Mouse (Mus musculus): ENCODE measurements at regions not wholly inside any gene's neighbourhood (a gene's known extent, or its start where the extent isn't known, plus 50 kb on each side); places are given as distances from the start of the nearest gene placed in this dataset.

DNA sequence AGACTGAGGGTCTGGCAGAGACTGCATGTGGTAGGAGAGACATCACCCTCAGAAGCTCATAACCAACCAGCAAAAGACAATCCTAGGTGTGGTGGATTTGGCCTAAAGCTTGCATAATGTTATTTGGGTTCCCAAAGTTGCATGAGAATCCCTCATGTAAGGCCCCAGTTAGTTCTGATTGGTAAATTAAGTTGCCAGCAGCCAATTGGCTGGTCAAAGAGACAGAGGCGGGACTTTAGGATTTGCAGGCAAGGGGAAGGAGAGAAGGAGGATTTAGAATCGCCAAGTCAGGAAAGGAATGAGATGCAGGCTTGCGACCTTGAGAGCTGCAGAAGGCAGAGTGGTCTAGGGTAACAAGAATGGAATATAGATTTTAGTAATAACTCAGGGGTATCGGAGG is 140.1 kb upstream of the Mdm1 start:
- H3K27me3 ChIP-seq (ENCODE audit: control insufficient read depth): no peaks in the 10 kb centered on the region
- no peaks in the 10 kb centered on the region for H3K4me1 ChIP-seq (ENCODE audit: control insufficient read depth)
- TF ChIP-seq GATA1 (IDR thresholded peaks at IDR 0.05; ENCODE audit: low read length): no peak
- no peak for TF ChIP-seq TAL1 (IDR thresholded peaks at IDR 0.05; ENCODE audit: low read length)
- H3K4me3 ChIP-seq (replicated peaks): no peak overlapping the region
- H3K9me3 ChIP-seq (ENCODE audit: control insufficient read depth, low read length): no peaks in the 10 kb centered on the region
- H3K36me3 ChIP-seq (ENCODE audit: control insufficient read depth): no peaks in the 10 kb centered on the region

DNA sequence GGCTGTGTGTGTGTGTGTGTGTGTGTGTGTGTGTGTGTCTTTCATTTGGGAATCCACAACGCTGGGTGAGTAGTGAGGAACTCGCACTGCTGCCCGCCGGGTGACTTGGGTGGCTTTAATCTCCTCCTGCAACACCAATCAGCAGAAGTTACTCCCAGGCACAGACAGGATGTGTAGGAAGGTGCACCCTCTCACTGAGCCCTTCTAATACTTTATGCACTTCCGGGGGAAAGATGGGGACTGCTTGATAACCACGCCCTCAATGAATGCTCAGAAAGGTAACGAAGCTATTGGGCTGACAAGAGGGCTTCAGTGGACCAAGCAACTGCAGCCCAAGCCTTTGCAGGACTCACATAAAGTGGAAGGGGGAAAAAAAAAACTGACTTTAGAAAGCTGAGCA is 139.6 kb upstream of the Mdm1 start:
- TF ChIP-seq GATA1 (IDR thresholded peaks at IDR 0.05; ENCODE audit: low read length) (no peak), TAL1 (IDR thresholded peaks at IDR 0.05; ENCODE audit: low read length) (no peak)
- Histone ChIP-seq H3K4me1 (ENCODE audit: control insufficient read depth) (no peaks in the 10 kb centered on the region), H3K4me3 (replicated peaks) (no peak overlapping the region), H3K9me3 (ENCODE audit: control insufficient read depth, low read length) (no peaks in the 10 kb centered on the region), H3K27me3 (ENCODE audit: control insufficient read depth) (no peaks in the 10 kb centered on the region), H3K36me3 (ENCODE audit: control insufficient read depth) (no peaks in the 10 kb centered on the region)

DNA sequence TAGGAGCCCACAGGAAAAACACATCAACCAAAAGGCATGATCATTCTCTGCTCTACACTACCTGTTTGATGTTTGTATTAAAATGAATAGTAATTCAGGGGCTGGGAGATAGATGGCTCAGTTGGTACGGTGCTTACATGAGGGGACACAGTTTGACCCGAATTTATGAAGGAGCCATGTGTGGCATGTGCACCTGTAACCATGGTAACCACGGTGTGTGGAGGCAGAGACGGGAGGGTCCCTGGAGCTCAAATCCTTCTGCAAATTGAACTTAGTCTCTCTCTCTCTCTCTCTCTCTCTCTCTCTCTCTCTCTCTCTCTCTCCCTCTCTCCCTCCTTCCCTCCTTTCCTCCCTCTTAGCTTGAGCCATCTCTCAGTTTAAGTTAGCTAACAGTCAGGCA is 139.1 kb upstream of the Mdm1 start:
- Histone ChIP-seq H3K4me3 (replicated peaks) (no peak overlapping the region), H3K36me3 (ENCODE audit: control insufficient read depth) (no peaks in the 10 kb centered on the region), H3K9me3 (ENCODE audit: control insufficient read depth, low read length) (no peaks in the 10 kb centered on the region), H3K27me3 (ENCODE audit: control insufficient read depth) (no peaks in the 10 kb centered on the region), H3K4me1 (ENCODE audit: control insufficient read depth) (no peaks in the 10 kb centered on the region)
- TF ChIP-seq TAL1 (IDR thresholded peaks at IDR 0.05; ENCODE audit: low read length): no peak
- no peak for TF ChIP-seq GATA1 (IDR thresholded peaks at IDR 0.05; ENCODE audit: low read length)

DNA sequence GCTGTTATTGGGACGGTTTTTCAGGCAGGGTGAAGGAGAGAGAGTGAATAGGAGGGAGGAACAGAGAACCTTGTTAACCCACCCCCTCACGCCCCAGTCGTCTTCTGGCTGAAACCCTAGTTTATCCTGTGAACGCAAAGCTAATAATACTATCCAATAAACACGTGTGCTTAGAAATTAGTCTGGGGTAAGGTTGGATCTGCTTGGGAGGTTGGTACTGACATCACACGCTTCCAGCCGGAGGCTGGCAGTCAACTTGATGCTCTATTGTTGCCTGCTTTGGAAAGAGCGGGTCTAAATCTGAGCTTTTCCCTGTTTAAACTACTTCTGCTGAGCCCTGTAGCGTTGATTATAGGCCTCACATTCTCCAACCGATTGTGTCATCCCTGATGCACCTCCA is 138.4 kb upstream of the Mdm1 start:
- no peaks in the 10 kb centered on the region for H3K27me3 ChIP-seq (ENCODE audit: control insufficient read depth)
- no peaks in the 10 kb centered on the region for H3K4me1 ChIP-seq (ENCODE audit: control insufficient read depth)
- no peak overlapping the region for H3K4me3 ChIP-seq (replicated peaks)
- H3K36me3 ChIP-seq (ENCODE audit: control insufficient read depth): no peaks in the 10 kb centered on the region
- no peak for TF ChIP-seq GATA1 (IDR thresholded peaks at IDR 0.05; ENCODE audit: low read length)
- no peak for TF ChIP-seq TAL1 (IDR thresholded peaks at IDR 0.05; ENCODE audit: low read length)
- no peaks in the 10 kb centered on the region for H3K9me3 ChIP-seq (ENCODE audit: control insufficient read depth, low read length)

DNA sequence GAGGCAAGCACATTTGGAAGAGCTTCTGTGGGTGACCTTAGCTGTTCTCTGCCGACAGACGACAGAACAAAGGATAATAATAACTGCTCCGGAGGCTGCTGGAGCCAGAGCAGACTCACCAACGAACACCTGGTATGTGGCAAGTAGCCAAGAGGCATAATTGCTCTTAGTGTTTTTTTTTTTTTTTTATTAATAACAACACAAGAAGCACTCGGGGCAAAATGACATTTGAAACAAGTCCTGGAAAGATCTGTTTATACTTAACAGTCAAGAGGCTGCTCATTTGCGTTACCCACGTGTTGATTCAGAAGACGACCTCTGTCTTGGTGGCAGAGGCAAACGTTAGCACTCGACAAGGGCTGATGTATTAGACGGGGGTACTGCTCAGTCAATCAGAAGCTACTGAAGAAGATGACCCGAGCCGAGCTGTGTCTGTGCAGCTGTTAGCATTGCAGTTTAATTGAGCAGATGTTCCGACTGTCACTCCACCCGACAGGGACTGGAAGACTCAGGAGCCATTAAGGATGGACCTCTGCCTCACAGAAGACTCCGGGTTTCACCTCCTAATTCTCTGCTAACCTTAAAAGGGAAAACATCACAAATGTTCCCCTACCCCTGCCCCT is 137.8 kb upstream of the Mdm1 start:
- Histone ChIP-seq H3K9me3 (ENCODE audit: control insufficient read depth, low read length) (peaks cover 3% of the 10 kb centered on the region; the same call in 1 of the 2 replicates), H3K4me1 (ENCODE audit: control insufficient read depth) (no peaks in the 10 kb centered on the region), H3K27me3 (ENCODE audit: control insufficient read depth) (no peaks in the 10 kb centered on the region), H3K4me3 (replicated peaks) (no peak overlapping the region), H3K36me3 (ENCODE audit: control insufficient read depth) (no peaks in the 10 kb centered on the region)
- TF ChIP-seq GATA1 (IDR thresholded peaks at IDR 0.05; ENCODE audit: low read length): no peak
- no peak for TF ChIP-seq TAL1 (IDR thresholded peaks at IDR 0.05; ENCODE audit: low read length)

DNA sequence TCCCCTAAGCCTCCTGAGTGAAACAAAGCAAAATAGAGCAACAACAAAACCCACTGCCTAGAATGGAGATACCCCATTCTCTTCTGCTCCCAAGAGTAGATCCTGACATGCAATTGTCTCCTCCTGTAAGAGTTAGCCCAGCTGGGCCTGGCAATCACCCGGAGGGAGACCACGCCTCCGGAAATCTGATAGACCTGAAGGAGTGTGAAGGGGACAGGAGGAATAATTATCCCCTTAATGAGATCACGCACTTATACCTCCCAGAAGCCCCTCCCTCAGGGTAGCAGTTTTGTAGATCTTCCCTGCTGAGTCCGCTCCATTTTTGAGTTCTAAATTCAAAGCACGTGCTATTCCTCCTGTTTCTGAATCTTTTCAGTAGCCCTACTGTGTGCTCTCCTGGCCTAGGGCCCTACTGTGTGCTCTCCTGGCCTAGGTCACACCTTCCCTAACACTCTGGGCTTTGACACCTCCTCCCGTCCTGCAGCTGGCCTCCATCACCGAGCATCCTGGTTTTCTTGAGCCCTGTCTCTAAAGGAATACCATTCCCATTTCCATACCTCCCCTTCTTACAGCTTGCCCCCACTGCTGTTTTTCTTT is 137.2 kb upstream of the Mdm1 start:
- H3K4me3 ChIP-seq (replicated peaks): no peak overlapping the region
- TF ChIP-seq GATA1 (IDR thresholded peaks at IDR 0.05; ENCODE audit: low read length) (no peak), TAL1 (IDR thresholded peaks at IDR 0.05; ENCODE audit: low read length) (no peak)
- no peaks in the 10 kb centered on the region for H3K36me3 ChIP-seq (ENCODE audit: control insufficient read depth)
- no peaks in the 10 kb centered on the region for H3K27me3 ChIP-seq (ENCODE audit: control insufficient read depth)
- H3K9me3 ChIP-seq (ENCODE audit: control insufficient read depth, low read length): peaks cover 8% of the 10 kb centered on the region
- no peaks in the 10 kb centered on the region for H3K4me1 ChIP-seq (ENCODE audit: control insufficient read depth)

DNA sequence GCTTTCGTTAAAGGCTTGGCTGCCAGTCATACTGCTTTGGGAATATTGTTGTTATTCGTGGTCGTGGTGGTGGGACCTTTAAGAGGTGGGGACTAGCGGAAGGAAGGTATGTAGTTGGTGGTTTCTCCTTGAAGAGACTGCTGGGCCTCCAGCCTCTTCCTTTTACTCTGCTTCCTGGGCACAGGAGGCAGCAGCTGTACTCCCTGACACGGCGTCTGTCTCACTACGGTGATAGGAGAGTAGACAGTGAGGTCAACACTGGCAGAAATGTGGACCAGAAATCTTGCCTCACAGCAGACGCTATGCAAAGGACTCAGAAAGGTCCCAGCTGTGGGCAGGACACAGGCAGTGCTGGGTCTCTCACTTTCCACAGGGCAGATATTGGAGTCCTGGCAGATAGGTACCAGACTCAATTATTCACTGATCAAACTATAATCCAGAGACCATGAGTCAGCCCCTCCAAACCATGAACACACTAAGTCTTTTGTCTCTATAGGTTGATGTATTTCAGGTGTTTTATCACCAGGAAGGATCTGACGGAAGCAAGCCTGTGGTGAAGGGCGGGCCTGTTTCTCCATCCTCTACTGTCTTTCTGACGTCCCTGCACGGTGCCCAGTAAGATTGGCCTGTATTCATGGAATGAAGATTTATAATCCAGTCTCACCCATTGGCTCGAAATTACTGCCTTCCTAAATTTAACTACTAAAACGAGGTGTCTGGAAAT is 134.6 kb upstream of the Mdm1 start:
- peaks cover 13% of the 10 kb centered on the region for H3K9me3 ChIP-seq (ENCODE audit: control insufficient read depth, low read length)
- no peaks in the 10 kb centered on the region for H3K4me1 ChIP-seq (ENCODE audit: control insufficient read depth)
- H3K27me3 ChIP-seq (ENCODE audit: control insufficient read depth): no peaks in the 10 kb centered on the region
- H3K36me3 ChIP-seq (ENCODE audit: control insufficient read depth): no peaks in the 10 kb centered on the region
- H3K4me3 ChIP-seq (replicated peaks): no peak overlapping the region
- TF ChIP-seq TAL1 (IDR thresholded peaks at IDR 0.05; ENCODE audit: low read length): no peak
- no peak for TF ChIP-seq GATA1 (IDR thresholded peaks at IDR 0.05; ENCODE audit: low read length)

DNA sequence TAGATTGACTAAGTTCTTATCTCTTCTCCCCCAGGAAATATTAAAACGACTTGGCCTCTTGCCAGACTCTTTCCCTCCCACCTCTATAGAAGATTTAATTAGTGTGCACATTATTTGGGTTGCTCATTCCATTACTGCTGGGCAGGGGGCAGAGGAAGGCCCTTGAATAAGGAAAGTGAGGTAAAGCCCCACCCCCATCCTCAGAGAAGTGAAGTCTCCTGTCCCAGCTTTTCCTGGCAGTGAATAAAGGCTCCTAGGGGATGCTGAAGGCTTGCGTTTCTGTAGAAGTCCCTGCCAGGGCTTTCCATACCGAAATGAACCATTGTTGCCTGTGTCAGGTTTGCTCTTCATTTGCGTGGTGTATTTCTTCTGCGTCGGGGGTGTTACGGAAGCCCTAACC is 133.8 kb upstream of the Mdm1 start:
- no peaks in the 10 kb centered on the region for H3K36me3 ChIP-seq (ENCODE audit: control insufficient read depth)

DNA sequence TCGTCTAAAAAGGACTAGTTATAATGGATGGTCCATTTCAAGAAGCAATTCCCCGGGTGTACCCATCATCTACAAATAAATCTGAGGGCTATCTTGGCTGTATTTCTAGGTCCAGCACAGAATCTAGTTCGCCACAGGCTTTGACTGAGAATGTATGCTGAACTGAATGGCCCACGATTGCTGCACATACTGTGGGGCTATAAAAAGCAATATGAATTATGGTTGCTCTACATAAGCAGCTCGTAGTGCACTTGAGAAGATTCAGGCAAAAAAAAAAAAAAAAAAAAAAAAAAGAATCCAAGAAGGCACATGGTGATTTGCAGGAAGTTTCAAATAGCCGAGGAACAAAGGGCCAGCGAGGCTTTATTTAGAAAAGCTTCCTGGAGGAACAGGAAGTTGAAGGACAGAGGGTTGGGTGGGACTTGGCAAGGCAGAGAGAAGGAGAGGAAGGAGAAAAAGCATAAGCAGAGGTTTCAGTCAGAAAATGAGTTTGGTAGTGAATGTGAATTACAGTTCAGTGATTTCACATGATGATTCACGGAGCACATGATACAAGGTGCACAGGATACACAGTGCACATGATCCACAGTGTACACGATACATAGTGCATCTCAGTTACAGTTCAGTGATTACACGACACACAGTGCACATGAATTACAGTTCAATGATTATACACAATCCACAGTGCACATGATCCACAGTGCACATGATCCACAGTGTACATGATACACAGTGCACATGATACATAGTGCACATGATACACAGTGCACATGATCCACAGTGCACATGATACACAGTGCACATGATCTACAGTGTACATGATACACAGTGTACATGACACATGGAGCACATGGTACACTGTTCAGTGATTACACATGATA is 129.7 kb upstream of the Mdm1 start:
- peaks cover 13% of the 10 kb centered on the region for H3K9me3 ChIP-seq (ENCODE audit: control insufficient read depth, low read length)
- no peak for TF ChIP-seq GATA1 (IDR thresholded peaks at IDR 0.05; ENCODE audit: low read length)
- no peak for TF ChIP-seq TAL1 (IDR thresholded peaks at IDR 0.05; ENCODE audit: low read length)
- no peak overlapping the region for H3K4me3 ChIP-seq (replicated peaks)
- no peaks in the 10 kb centered on the region for H3K27me3 ChIP-seq (ENCODE audit: control insufficient read depth)
- H3K36me3 ChIP-seq (ENCODE audit: control insufficient read depth): no peaks in the 10 kb centered on the region
- no peaks in the 10 kb centered on the region for H3K4me1 ChIP-seq (ENCODE audit: control insufficient read depth)

More for the DNA sequence above, 133.8 kb upstream of the Mdm1 start:
- TF ChIP-seq TAL1 (IDR thresholded peaks at IDR 0.05; ENCODE audit: low read length) (no peak), GATA1 (IDR thresholded peaks at IDR 0.05; ENCODE audit: low read length) (no peak)
- H3K27me3 ChIP-seq (ENCODE audit: control insufficient read depth): no peaks in the 10 kb centered on the region
- no peaks in the 10 kb centered on the region for H3K4me1 ChIP-seq (ENCODE audit: control insufficient read depth)
- H3K9me3 ChIP-seq (ENCODE audit: control insufficient read depth, low read length): peaks cover 13% of the 10 kb centered on the region
- H3K4me3 ChIP-seq (replicated peaks): no peak overlapping the region

All from erythroblast, embryonic 14.5 days (primary cell).